Mouse (Mus musculus) neutrophil, adult 5-6 weeks (primary cell): ENCODE data around the gene Edem1. TPM values are rescaled to one million over a fixed set of nuclear protein-coding genes. Genes with fewer than 3 reads are reported as not detected.
"Not testable (repeated sequence)": the region's sequence is repeated elsewhere in the genome, so short reads cannot be mapped to it uniquely, and the experiment has no call there.

Experiments used
- ATAC-seq: fragments of 151-379, 151-347 bp; 2 replicates; pipeline ENCODE4 v1.8.0; 2017; ENCODE audit warnings: mild to moderate bottlenecking, moderate TSS enrichment; ENCODE audit not compliant: insufficient number of reproducible peaks, poor library complexity, low FRiP score, severe bottlenecking; ENCODE audit errors: extremely low read depth
- total RNA-seq: library from RNA; stranded (forward); fragments of 200-1000 nt; gene quantifications from 2 replicates; pipeline ENCODE4 v1.2.3, GENCODE M21; 2017

The Edem1 gene
- total RNA-seq, 1 experiment from 2014 or later = 88.1 TPM

DNA sequence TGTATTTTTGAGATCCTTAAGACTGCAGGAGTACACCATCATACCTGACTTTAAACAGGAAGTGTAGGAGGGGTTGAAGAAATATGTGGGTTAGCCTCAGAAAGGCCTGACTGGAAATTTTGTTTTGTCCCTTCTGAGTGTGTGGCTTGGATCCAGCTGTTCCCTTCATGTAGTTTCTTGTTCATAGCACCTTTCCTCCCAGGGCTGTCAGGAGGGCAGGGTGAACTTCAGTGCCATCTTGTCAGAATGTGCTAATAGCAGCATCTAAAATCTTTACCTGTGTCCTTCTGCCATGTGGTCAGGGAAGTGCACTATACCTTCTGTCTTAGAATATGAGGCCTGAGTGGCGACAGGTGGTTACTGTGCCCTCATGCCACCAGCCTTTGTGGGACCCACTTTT is 32.8 kb downstream of the Edem1 start:
- no peak for ATAC-seq

- no peak for ATAC-seq
Measured at GRCm38 (mm10) chr6:108862548-108862947, 34.1 kb downstream of the Edem1 start.

GRCm38 (mm10) chr6:108866317-108866716 is 37.9 kb downstream of the Edem1 start:
- ATAC-seq = no peak

DNA sequence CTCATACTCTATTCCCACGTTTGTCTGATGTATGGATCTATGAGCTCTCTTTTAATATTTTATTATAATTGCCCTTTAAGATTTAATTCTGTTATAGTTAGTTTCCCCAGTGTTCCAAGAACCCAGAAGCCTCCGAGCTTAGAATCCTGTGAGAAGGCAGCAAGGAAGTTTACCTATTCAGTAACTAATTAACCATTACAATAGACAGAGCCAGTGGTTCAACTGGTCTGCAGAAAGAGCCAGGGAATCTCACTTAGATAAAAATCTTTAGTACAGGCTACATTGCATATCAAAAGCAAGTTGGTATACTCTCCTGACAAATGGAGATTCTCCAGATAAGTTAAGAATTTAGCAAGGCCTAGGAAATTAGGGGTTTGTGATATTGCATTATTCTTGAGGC is 40.6 kb downstream of the Edem1 start:
- ATAC-seq = not testable (repeated sequence)

- no peak for ATAC-seq
Measured at GRCm38 (mm10) chr6:108870421-108870820, 42.0 kb downstream of the Edem1 start.

DNA sequence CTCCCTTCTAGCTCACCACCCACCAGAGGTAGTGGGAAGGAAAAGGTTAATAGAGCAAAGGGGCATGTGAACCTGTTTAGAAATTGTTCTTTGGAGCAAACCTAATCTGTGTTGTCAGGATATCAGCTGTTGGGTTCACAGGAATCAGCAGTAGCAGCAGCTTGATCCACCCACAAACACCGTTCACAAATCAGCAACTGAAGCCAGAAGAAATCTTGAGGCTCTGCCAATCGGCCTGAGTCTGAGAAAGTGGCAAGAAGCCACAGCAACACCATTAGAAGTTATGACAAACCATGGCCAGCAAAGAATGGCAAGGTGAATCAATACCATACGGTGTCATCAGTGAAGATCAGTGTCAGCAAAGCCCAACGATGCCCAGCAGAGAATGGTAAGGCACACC is 42.8 kb downstream of the Edem1 start:
- no peak for ATAC-seq

DNA sequence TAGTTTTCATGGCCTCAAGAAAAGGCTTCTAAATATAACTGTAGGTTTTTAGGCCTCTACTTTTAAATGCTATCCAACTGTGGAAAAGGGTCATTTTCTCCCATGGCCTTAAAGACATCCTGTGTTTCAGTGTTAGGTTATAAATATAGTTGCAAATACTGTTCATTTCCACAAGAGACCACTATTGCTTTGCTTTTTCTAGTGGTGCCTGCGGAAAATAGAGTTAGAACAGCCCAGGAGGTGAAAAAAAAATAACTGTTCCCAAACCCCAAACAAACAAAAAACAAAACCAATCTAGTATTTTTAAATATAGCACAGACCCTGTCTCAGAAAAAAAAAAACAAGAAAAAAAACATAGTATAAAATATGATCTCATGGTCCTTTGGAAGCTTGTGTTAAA is 46.9 kb downstream of the Edem1 start:
- ATAC-seq = no peak

GRCm38 (mm10) chr6:108876052-108876451 is 47.6 kb downstream of the Edem1 start:
- peak; percentile 48 for ATAC-seq

GRCm38 (mm10) chr6:108876486-108876885 is 48.0 kb downstream of the Edem1 start:
- no peak for ATAC-seq

DNA sequence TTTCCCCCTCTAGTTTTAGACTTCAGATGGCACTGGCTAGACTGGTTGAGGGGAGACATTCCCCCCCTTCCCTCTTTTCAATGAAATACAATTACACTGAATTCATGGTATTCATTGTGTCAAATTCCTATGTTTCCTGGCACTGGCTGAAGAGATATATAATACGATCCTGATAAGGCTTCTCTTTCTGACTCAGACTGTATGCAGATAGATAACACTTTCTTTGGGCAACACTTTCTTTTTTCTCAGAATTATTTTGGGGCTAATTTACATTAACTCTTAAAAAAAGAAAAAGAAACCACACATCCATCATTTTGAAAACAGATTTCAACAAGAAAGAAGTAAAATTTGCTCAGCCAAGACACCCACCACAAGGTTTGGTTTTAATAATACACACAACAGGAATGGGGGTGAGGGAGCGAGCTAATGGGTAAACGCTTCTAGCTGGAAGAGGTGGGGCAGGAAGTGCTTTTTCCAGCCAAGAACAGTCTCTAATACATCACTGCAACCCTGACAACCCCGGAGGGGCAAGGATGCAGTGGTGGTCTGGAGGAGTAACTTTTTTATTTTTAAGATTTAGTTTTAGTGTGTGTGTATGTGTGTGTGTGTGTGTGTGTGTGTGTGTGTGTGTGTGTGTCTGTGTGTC is 52.0 kb downstream of the Edem1 start:
- no peak for ATAC-seq

GRCm38 (mm10) chr6:108881074-108881473 is 52.6 kb downstream of the Edem1 start:
- ATAC-seq = no peak

GRCm38 (mm10) chr6:108883826-108884225 is 55.4 kb downstream of the Edem1 start:
- no peak for ATAC-seq

GRCm38 (mm10) chr6:108884603-108885002 is 56.2 kb downstream of the Edem1 start:
- no peak for ATAC-seq

DNA sequence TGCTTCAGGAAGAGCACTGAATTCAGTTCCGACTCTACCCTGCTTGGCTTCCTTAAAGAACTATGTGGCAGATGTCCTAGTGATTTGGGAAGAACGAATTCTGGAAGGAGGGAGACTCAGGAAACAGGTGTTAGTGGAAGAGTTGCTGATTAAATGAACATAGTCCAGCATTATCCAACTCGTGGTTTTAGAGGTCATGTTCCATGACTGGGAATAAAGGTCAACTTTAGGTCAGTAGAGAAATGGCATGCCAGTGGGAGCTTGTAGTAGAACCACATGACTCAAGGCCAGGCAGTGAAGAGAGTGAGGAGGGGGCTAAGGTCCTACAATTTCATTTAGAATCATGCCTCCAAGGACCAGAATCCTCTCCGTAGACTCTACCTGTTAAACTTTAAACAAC is 57.9 kb downstream of the Edem1 start:
- ATAC-seq = no peak

DNA sequence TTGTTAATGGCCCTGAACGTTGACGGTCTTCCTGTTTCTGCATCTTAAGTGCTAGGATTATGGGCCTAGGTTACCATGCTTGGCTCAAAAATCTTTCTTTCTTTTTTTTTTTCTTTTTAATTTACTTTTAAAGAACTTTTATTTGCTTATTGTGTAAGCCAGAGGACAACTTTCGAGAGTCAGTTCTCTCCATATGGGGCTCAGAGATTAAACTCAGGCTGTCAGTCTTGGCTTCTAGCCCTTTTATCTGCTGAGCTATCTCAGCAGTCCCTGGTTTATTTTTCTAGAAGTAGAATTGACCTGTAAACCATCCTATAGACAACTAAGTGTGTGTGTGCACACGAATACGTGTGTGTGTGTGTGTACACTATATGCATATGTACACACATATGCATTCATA is 64.1 kb downstream of the Edem1 start:
- ATAC-seq = no peak

DNA sequence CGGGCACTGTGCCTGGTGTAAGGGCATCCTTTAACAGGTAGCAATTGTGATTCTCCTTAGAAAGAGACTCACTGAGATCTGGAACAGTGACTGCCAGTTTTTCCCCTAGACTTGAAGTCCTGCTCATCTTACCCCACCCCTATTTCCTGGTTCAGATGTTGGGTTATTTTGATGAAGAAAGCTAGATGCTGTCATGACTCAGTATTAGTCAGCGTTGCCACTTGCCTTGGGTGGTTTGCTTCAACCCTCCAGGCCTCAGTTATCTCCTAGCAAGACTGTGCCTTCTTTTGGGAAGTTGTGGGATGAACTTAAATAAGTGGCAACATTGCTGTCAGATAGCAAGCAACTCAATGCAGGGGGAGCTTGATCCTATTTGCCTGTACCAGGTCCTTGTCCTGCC is 66.7 kb downstream of the Edem1 start:
- no peak for ATAC-seq

GRCm38 (mm10) chr6:108895976-108896375 is 67.5 kb downstream of the Edem1 start:
- no peak for ATAC-seq

DNA sequence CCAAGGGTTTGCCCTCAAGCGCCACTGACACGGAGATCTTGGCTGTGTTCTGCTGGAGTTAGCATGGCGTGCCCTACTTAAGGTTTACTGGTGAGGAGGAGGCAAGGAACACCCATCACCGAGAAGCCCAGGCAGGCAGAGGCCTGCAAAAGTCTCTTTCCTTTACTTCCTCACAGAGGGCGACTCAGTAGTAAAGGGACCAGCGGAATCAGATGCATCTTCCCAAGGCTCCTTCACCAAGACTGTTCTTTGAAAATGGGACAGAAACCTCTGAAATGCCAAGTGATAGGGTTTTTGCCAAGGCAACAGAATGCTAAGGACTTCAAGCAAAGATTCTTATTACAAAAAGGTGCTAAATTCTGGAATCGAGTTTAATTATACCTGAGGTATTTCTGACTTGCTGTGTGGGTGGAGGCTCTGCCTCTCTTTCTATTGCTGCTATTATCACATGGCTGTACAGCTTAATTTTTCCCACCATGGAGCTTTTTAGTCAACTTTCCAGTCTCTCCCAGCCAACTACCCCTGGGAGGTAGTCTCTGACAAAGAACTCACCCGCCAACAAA is 68.2 kb downstream of the Edem1 start:
- no peak for ATAC-seq

DNA sequence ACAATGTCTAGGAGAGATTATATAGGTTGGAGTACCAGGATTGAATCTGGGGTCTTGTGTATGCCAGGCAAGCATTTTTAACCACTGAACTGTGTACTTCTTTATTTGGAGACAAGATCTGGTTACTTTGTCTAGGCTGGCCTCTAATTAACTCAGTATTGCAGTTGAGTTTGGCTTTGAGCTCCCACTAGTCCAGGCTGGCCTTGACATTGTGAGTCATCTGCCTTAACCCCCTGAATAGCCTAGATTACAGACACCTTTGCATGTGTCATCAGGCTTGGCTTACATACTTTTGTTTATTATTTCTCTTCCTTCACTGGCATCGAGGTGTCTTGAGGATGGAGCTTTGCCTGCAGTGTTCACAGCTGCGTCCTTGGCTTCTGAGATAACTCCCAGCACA is 70.8 kb downstream of the Edem1 start:
- ATAC-seq = no peak

GRCm38 (mm10) chr6:108902124-108902523 is 73.7 kb downstream of the Edem1 start:
- no peak for ATAC-seq

DNA sequence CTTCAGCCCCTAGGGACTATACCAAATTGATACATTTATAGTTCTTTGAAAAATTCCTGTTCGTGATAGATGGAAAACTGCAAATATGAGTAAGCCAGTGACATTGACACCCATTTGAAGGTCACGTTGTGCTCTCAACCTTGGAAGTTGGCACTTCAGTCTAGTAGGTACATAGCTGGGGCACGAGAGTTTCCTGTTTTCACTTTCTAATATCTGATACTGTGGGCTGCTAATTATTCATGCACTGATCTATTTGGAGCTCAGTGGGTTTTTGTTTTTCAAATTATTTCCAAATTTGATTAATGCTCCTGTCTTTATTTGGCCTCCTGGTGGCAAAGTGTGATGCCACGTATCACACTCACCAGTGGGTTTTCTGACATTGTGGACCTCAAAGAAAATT is 74.8 kb downstream of the Edem1 start:
- ATAC-seq = no peak
